Mouse (Mus musculus) 416B (cell line): ENCODE measurements around the gene Mrps26.
"Not testable (repeated sequence)": the region's sequence is repeated elsewhere in the genome, so short reads cannot be mapped to it uniquely, and the experiment has no call there.

Source experiments
- DNase-seq: peaks from one replicate; pipeline ENCODE4 v3.0.0; 2011; ENCODE audit warnings: low read depth

Gene Mrps26

GRCm38 (mm10) chr2:130563212-130564055 is at the start of gene Mrps26:
Mrps26 (plus strand) TSS chr2:130563742.
- peak; percentile 95 for DNase-seq

- no peak for DNase-seq
Measured at GRCm38 (mm10) chr2:130513907-130514306, 49.6 kb upstream of the Mrps26 start.

GRCm38 (mm10) chr2:130515791-130516190 is 47.8 kb upstream of the Mrps26 start:
- DNase-seq: no peak

DNA sequence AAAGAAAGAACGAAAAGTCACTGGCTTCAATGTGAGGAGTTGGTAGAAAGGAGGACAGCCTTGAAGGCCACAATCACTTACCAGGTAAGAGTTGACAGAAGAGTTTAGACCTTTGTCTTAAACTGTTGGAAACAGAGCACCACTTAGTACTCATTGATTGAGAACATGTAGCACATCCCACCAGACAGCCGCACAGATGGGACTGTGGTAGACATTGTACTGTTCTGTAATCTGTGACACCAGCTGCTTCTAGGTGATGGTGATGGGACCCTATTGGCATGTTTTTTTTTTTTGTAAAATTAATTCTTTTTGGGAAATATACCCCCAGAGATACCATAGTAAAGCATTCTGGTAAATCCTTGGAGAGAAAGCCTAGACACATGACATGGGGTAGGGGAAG is 41.6 kb upstream of the Mrps26 start:
- no peak for DNase-seq

- DNase-seq: not testable (repeated sequence)
Measured at GRCm38 (mm10) chr2:130525480-130525879, 38.1 kb upstream of the Mrps26 start.

GRCm38 (mm10) chr2:130528457-130528856 is 35.1 kb upstream of the Mrps26 start:
- DNase-seq: peak; percentile 48

- no peak for DNase-seq
Measured at GRCm38 (mm10) chr2:130529290-130529689, 34.3 kb upstream of the Mrps26 start.

- no peak for DNase-seq
Measured at GRCm38 (mm10) chr2:130529925-130530324, 33.6 kb upstream of the Mrps26 start.

DNA sequence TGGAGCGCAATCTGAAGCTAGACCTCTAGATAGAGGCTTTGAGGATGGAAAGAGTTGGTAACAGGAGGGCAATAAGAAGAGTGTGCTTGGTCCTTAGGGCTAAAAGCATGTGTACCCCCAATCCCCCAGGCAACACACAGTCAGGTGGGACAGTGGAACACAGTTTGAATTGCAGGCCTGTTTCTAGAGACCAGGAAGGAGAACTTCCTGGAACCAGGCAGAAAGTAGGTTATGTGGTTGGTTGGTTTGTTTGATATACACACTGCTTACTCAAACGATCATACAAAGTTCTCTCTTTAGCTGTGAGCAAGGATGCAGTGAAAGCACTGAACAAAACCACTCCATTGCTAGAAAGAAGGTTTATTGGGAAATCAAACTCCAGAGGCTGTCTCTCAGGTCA is 31.3 kb upstream of the Mrps26 start:
- no peak for DNase-seq

- DNase-seq: no peak
Measured at GRCm38 (mm10) chr2:130535017-130535416, 28.5 kb upstream of the Mrps26 start.

DNA sequence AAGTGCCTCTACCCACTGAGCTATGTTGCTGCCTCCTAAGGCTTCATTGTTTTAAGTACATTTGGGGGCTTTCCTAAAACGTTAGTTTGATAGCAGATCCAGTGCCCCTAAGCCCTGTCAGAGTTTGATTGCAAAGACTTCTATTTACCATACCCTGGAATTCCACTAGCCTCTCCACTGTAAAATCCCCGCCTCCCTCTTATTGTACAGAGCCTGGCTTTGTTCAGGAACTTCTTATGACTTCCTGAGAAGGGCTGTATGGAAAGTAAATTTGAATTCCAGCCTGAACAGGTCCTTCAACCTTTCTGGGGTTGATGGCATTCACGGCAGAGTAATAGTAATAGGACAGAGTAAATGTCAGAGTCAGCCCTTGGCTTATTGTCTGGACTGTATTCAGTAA is 26.7 kb upstream of the Mrps26 start:
- no peak for DNase-seq

DNA sequence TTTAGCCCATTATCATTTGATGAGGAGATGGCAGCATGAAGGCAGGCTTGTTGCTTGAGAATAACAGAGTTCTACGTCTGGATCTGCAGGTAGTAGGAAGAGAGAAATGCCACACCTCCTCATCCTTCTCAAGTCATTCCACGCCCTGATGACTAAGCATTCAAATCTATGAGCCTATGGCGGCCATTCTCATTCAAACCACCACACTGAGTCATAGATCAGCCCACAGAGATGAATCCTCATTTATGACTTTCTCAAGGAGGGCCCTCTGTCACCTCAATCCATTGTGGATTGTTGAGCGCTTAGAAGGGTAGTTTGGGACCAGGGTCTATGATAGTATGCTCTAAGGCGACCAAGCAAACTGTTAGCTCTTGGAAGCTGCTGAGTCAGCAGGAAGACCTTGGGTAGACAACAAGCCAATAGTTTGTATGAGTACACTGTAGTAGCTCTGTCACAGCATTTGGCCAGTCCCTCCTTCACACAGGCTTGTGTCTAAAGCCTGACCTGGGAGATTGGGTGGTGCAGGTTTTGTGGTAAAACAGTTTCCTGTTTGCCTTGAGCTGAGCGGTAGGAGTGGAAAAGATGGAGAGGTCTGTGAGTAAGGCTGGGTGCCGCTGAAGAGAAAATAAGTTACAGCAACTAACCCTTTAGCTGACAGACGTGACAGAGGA is 24.5 kb upstream of the Mrps26 start:
- DNase-seq: peak; percentile 84

GRCm38 (mm10) chr2:130540266-130540665 is 23.3 kb upstream of the Mrps26 start:
- peak; percentile 20 for DNase-seq

DNA sequence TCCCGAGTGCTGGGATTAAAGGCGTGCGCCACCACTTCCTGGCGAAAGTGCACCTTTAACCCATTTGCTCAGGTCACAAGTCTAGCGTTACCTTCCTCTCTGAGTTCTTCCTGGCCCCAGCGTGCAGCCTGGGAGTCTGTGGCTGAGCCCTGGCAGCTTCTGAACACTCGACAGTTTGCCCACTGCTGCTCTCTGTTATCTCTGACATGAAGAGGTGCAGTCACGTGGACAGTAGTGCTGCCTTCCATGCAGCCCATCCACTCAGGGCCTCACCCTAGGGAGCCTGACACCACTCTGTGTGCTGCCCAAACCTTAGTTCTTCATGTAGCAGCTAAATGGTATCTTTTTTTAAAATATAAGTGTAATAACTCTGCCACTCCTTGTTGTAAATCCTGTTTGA is 16.6 kb upstream of the Mrps26 start:
- no peak for DNase-seq

DNA sequence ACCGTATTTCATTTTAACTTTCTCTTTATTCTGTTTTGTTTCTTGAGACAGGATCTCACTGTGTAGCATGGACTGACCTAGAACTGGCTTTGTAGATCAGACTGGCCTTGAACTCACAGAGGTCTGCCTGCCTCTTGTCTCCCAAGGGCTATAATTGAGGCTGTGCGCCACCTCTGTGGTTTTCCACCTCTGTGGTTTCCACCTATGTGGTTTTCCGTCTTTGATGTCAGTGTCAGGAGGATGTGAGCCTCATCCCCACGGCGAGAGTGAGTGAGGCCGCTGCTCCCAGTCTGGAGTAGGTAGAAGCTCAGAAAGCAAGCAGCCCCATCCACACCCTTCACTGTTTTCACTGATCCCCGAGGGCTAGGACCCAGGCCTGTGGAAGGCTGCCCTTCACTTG is 8.7 kb upstream of the Mrps26 start:
- no peak for DNase-seq

GRCm38 (mm10) chr2:130556292-130556691 is 7.2 kb upstream of the Mrps26 start:
- no peak for DNase-seq

DNA sequence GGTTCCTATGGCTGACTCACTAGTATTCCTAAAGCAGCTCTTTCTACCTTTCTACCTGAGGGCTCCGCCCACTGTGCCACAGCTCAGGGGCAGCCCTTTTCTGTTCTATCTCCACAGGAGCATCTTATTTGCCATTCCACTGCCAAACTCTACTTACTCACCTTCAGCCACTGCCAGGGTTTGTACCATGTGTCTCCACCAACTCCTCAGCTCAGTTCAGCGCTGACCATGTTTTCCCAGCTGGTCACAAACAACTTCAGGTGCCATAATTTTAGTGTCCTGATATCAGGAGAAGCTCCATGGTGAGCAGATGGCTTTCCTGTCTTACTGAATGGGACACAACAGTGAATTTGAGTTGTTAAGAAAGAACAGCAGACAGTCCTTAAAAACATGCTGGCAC is 6.1 kb upstream of the Mrps26 start:
- DNase-seq: no peak

- peak; percentile 53 for DNase-seq
Measured at GRCm38 (mm10) chr2:130558015-130558414, 5.5 kb upstream of the Mrps26 start.

DNA sequence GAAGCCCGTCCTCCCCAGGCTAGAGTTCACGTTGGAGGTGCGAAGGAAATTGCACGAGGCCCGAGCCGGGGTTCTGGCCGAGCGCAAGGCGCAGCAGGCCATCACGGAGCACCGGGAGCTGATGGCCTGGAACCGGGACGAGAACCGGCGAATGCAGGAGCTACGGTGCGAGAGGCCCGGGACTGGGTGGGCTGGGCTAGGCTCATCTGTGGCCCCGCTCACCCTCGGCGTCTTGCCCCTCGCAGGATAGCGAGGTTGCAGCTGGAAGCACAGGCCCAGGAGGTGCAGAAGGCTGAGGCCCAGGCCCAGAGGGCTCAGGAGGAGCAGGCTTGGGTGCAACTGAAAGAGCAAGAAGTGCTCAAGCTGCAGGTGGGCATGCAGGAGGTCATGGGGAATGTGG is 521 bp downstream of the Mrps26 start:
- peak; percentile 17 for DNase-seq

DNA sequence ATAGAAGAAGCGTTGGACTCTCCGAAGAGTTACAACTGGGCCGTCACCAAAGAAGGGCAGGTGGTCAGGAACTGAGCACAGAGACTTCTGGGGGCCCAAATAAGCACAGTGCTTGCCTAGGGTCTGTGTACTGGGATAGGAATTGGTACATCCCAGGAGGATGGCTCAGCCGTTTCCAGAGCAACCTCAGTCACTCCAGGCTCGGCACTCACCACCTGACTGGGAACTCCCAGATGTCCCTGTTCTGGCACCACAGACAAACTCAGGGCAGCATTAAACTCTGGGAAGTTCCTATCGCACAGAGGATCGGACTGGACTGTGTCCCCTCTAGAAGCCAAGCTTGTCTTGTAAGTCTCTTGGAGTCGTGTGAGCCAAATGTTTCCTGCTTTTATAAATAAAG is 1.4 kb downstream of the Mrps26 start:
- DNase-seq: no peak

- no peak for DNase-seq
Measured at GRCm38 (mm10) chr2:130568921-130569320, 5.4 kb downstream of the Mrps26 start.

- DNase-seq: no peak
Measured at GRCm38 (mm10) chr2:130569926-130570325, 6.4 kb downstream of the Mrps26 start.

GRCm38 (mm10) chr2:130574960-130575359 is 11.4 kb downstream of the Mrps26 start:
- DNase-seq: peak; percentile 51

DNA sequence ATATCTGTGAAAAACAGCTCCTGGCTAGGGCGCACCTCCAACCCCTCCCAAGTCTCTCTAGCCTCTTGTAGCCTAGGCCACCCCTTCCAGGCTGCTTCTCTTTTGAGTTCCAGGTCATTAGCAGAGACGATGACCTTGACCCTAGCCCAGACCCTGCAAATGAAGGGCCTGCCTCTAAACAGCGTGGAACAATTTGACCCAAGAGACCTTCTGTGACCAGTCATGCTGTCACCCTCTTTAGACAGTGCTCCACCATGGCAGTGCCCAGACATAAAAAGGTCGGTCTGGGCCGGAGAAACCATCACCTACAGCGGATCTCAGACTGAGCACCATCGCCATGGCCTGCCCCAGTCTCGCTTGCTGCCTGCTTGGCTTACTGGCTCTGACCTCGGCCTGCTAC is 12.3 kb downstream of the Mrps26 start, which contains the start of gene Oxt:
Oxt (plus strand) TSS at position 301 of the 400 bp plus-strand sequence.
- DNase-seq: no peak
